12 mouse cellular contexts compared by ENCODE assay signal in the genomic region with DNA sequence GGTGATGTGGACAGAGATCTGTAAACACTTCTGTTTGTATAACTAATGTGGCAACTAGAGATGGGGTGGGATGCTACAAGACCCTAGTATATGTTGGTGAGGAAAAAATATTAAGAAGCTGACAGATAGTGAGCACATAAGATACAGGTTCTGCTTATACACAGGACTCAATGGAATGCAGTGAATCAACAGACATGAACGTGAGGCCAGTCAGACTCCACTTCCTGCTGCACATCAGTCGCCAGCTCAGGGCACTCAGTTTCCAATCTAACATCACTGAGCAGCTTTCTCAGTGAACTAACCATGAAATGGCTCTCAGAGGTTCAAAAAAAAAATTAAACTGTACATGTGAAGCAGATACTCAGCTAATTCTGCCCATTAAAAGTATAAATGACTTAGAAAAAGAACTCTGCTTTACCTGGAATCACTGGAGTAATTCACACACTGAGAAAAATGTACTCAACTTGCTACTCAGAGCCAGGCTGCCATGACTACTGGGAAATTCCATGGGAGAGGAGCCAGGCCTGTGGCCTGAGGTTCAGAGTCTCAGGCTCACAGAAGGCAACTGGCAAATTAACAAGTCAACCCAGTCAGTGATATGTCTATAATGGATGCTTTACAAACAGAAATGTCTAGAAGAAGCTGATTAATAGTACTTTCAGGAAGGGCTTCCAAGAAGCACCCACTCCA.
DNase-seq lines count a peak whose midpoint lies in the region; ATAC-seq lines count a peak whose summit lies in the region.
"Had no signal": no experiment of that assay in that cellular context is flagged by ENCODE, and none has a peak within 500 bp of the region (broad histone marks: within the 10 kb centered on the region; RNA-seq: fewer than 3 reads in every experiment).

No protein-coding gene starts in this region.

- peak; percentile 76 for ATAC-seq in activated CD4-positive, CD25-positive, alpha-beta regulatory T cell, adult 4 months
- ATAC-seq: forebrain, postnatal 0 days; intestine, embryonic 15.5 days had no signal

- intact Hi-C loops in left cerebral cortex, postnatal 4 days (cut with DNase I) = no loop called here
- intact Hi-C loops in left cerebral cortex, postnatal 10 days (cut with DNase I) = no loop called here

- peak; percentile 50 for DNase-seq in adrenal gland, postnatal 10 days
- DNase-seq in adrenal gland, postnatal 4 days (ENCODE audit: low spot score in 2 of 2) = no peak
- DNase-seq in left cerebral cortex, postnatal 4 days = peak; percentile 17
- no peak for DNase-seq in left cerebral cortex, postnatal 10 days (ENCODE audit: extremely low spot score in 1 of 2, low spot score in 2 of 2)
- DNase-seq in kidney, postnatal 25 days = peak; percentile 53 to 57
- DNase-seq in layer of hippocampus, postnatal 36 days = no peak
- DNase-seq in urinary bladder, postnatal 25 days (ENCODE audit: low spot score) = no peak
- DNase-seq: cerebellum, postnatal 36 days; forebrain, postnatal 0 days; gastrocnemius, postnatal 36 days had no signal

Comparison
In these comparisons a context has a peak if more than half of its experiments do, and no peak if none do; other contexts are left out.
1. DNase-seq: peak in adrenal gland, postnatal 10 days (single experiment), left cerebral cortex, postnatal 4 days (single experiment) and kidney, postnatal 25 days (2 of 2); none in adrenal gland, postnatal 4 days (0 of 2), left cerebral cortex, postnatal 10 days (0 of 2), layer of hippocampus, postnatal 36 days (0 of 2) and urinary bladder, postnatal 25 days (single experiment).